Mouse (Mus musculus) liver, embryonic 12.5 days (tissue): ENCODE data around the gene Tmem203. TPM values are rescaled to one million over a fixed set of nuclear protein-coding genes. Genes with fewer than 3 reads are reported as not detected.

ENCODE experiments used
- ATAC-seq: fragments of 200-750 bp; cut with Nextera tagmentation; 2 replicates; pipeline ENCODE4 v1.8.0; 2017; ENCODE audit warnings: moderate number of reproducible peaks, mild to moderate bottlenecking, moderate library complexity
- H3K27ac ChIP-seq: fragments of 300-500 bp; sonication (generic); 2 replicates; pipeline ENCODE4 v1.5.1; 2016; ENCODE audit warnings: mild to moderate bottlenecking
- H3K27me3 ChIP-seq: fragments of 300-500 bp; sonication (generic); replicated peaks from 2 replicates; pipeline ENCODE4 v1.6.1; 2016; ENCODE audit warnings: mild to moderate bottlenecking, moderate library complexity
- H3K36me3 ChIP-seq: fragments of 300-500 bp; sonication (generic); 2 replicates; pipeline ENCODE4 v1.6.1; 2016; ENCODE audit warnings: mild to moderate bottlenecking, moderate library complexity
- H3K4me1 ChIP-seq: fragments of 300-500 bp; sonication (generic); 2 replicates; pipeline ENCODE4 v1.6.1; 2016
- H3K4me2 ChIP-seq: fragments of 300-500 bp; sonication (generic); 2 replicates; pipeline ENCODE4 v1.6.1; 2016; ENCODE audit warnings: mild to moderate bottlenecking, moderate library complexity
- H3K4me3 ChIP-seq: fragments of 300-500 bp; sonication (generic); 2 replicates; pipeline ENCODE4 v1.5.1; 2016; ENCODE audit warnings: mild to moderate bottlenecking, moderate library complexity
- H3K9ac ChIP-seq: fragments of 300-500 bp; sonication (generic); 2 replicates; pipeline ENCODE4 v1.6.1; 2016; ENCODE audit warnings: mild to moderate bottlenecking, moderate library complexity
- H3K9me3 ChIP-seq: fragments of 300-500 bp; sonication (generic); replicated peaks from 2 replicates; pipeline ENCODE4 v1.6.1; 2016; ENCODE audit warnings: mild to moderate bottlenecking, moderate library complexity
- WGBS: fragments of 180-500 bp; shearing (Covaris S2); methylation state at CpG from one replicate; pipeline ENCODE4 v1.1.7; 2016; ENCODE audit not compliant: insufficient replicate concordance; 5-methylcytosine and 5-hydroxymethylcytosine counted together
- polyA plus RNA-seq: library from polyadenylated mRNA; unstranded; fragments of >200 nt; fragmentation: Nextera tagmentation; extraction: Ambion mirVana; gene quantifications from 2 replicates; pipeline ENCODE4 v1.2.1, GENCODE M21; 2016

Gene Tmem203
- polyA plus RNA-seq, 1 experiment from 2014 or later, result 16.2 TPM

DNA sequence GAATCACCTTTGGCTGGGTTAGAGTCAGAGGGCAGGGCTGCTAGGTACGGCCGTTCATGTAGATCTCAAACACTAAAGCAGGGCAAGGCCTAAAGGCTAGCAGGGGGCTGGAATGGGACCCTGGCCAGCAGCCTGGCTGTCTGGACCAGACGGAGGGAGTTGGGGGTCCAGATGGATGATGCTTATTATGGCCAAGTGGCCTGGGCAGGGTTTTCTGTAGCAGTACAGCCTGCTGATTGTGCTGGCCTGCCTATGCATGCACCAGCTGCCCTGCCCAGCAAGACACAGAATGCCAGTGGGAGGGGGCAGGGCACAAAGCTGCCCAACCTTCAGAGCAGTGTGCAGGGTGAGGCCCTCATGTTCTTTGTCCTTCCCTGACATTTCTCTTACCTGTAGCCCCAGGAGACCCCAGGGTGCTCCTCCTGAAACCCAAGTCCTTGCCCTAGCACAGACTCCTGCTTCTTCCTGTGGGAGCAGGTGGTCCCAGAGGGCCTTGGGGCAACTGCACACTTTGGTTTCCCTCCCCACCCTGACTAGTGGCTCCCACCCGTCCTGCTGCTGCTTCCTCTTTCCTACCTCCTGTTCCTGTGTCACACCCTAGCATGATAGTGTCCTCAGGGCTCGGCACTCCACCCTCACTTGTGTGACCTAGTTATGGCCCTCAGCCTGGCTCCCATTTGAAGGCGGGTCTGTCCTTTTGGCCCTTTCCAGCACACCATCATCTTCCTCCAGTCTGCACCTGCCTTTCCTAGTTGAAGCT is 10.8 kb downstream of the Tmem203 start:
- H3K27ac ChIP-seq, result peak overlapping the region; percentile 64
- H3K9me3 ChIP-seq, result no peaks in the 10 kb centered on the region
- H3K9ac ChIP-seq, result peak overlapping the region; percentile 52
- peaks cover 31% of the 10 kb centered on the region for H3K36me3 ChIP-seq
- peaks cover 11% of the 10 kb centered on the region for H3K27me3 ChIP-seq
- H3K4me3 ChIP-seq, result peak overlapping the region; percentile 20
- no peak for ATAC-seq
- WGBS, result 38% methylated on average over 6 of the region's 6 CpGs
- peaks cover 80% of the 10 kb centered on the region for H3K4me1 ChIP-seq
- peak overlapping the region; percentile 100 for H3K4me2 ChIP-seq

GRCm38 (mm10) chr2:25266720-25267119 is 11.5 kb downstream of the Tmem203 start:
- peak overlapping the region; percentile 20; the same call in 1 of the 2 replicates for H3K4me3 ChIP-seq
- 52% methylated on average over 2 of the region's 2 CpGs for WGBS
- H3K4me2 ChIP-seq, result peak overlapping the region; percentile 100
- H3K36me3 ChIP-seq, result peaks cover 33% of the 10 kb centered on the region
- peak overlapping the region; percentile 64 for H3K27ac ChIP-seq
- no peaks in the 10 kb centered on the region for H3K9me3 ChIP-seq
- H3K27me3 ChIP-seq, result peaks cover 11% of the 10 kb centered on the region
- no peak for ATAC-seq
- peak overlapping the region; percentile 52 for H3K9ac ChIP-seq
- peaks cover 81% of the 10 kb centered on the region for H3K4me1 ChIP-seq

GRCm38 (mm10) chr2:25267241-25267640 is 12.0 kb downstream of the Tmem203 start:
- H3K9ac ChIP-seq, result peak overlapping the region; percentile 52
- H3K27ac ChIP-seq, result peak overlapping the region; percentile 64

GRCm38 (mm10) chr2:25267746-25268309 is 12.6 kb downstream of the Tmem203 start:
- Histone ChIP-seq H3K4me3 (no peak overlapping the region), H3K36me3 (peaks cover 33% of the 10 kb centered on the region), H3K27ac (peak overlapping the region; percentile 64; the same call in 1 of the 2 replicates), H3K9ac (no peak overlapping the region), H3K4me1 (peaks cover 78% of the 10 kb centered on the region), H3K9me3 (no peaks in the 10 kb centered on the region), H3K4me2 (no peak overlapping the region), H3K27me3 (peaks cover 11% of the 10 kb centered on the region)
- 71% methylated on average over 4 of the region's 4 CpGs for WGBS
- ATAC-seq, result no peak

More at GRCm38 (mm10) chr2:25267241-25267640, 12.0 kb downstream of the Tmem203 start:
- Histone ChIP-seq H3K27me3 (peaks cover 11% of the 10 kb centered on the region), H3K4me3 (no peak overlapping the region), H3K4me1 (peaks cover 77% of the 10 kb centered on the region), H3K9me3 (no peaks in the 10 kb centered on the region), H3K36me3 (peaks cover 33% of the 10 kb centered on the region), H3K4me2 (peak overlapping the region; percentile 100)
- no peak for ATAC-seq

- H3K9me3 ChIP-seq, result no peaks in the 10 kb centered on the region
- H3K36me3 ChIP-seq, result peaks cover 71% of the 10 kb centered on the region
- peak within 1 kb of the TSS; percentile 96 for H3K4me2 ChIP-seq
- peak; percentile 92 for ATAC-seq
- peak within 1 kb of the TSS; percentile 92 for H3K9ac ChIP-seq
- H3K27me3 ChIP-seq, result no peaks in the 10 kb centered on the region
- H3K27ac ChIP-seq, result peak within 1 kb of the TSS; percentile 94
- WGBS, result under 1% methylated on average over 55 of the region's 55 CpGs
- peaks cover 47% of the 10 kb centered on the region for H3K4me1 ChIP-seq
- peak within 1 kb of the TSS; percentile 92 for H3K4me3 ChIP-seq
Measured at GRCm38 (mm10) chr2:25271827-25272511, 16.7 kb downstream of the Tmem203 start, which contains the start of the genes Ssna1 and Anapc2. TSS of gene Ssna1 (minus strand) at chr2:25272438. TSS of gene Anapc2 (plus strand) at chr2:25272478.

GRCm38 (mm10) chr2:25272515-25272914 is 17.3 kb downstream of the Tmem203 start:
- under 1% methylated on average over 29 of the region's 29 CpGs for WGBS
- peak; percentile 58 for ATAC-seq
- peaks cover 77% of the 10 kb centered on the region for H3K36me3 ChIP-seq
- H3K4me1 ChIP-seq, result peaks cover 42% of the 10 kb centered on the region
- no peaks in the 10 kb centered on the region for H3K9me3 ChIP-seq
- no peaks in the 10 kb centered on the region for H3K27me3 ChIP-seq
- peak overlapping the region; percentile 92 for H3K4me3 ChIP-seq
- peak overlapping the region; percentile 94 for H3K27ac ChIP-seq
- H3K9ac ChIP-seq, result peak overlapping the region; percentile 92
- H3K4me2 ChIP-seq, result peak overlapping the region; percentile 96

DNA sequence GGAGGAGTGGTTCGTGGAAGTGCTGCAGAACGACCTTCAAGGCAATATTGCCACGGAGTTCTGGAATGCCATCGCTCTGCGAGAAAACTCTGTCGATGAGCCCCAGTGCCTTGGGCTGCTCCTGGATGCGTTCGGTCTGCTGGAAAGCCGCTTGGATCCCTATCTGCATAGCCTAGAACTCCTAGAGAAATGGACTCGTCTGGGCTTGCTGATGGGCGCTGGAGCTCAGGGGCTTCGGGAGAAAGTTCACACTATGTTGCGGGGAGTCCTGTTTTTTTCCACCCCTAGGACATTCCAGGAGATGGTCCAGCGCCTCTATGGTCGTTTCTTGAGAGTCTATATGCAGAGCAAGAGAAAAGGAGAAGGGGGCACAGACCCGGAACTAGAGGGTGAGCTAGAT is 17.8 kb downstream of the Tmem203 start:
- peaks cover 80% of the 10 kb centered on the region for H3K36me3 ChIP-seq
- peak overlapping the region; percentile 92 for H3K9ac ChIP-seq
- peak overlapping the region; percentile 94 for H3K27ac ChIP-seq
- no peak for ATAC-seq
- H3K4me1 ChIP-seq, result peaks cover 37% of the 10 kb centered on the region
- H3K27me3 ChIP-seq, result no peaks in the 10 kb centered on the region
- peak overlapping the region; percentile 96 for H3K4me2 ChIP-seq
- 28% methylated on average over 16 of the region's 16 CpGs for WGBS
- H3K4me3 ChIP-seq, result peak overlapping the region; percentile 92
- H3K9me3 ChIP-seq, result no peaks in the 10 kb centered on the region

DNA sequence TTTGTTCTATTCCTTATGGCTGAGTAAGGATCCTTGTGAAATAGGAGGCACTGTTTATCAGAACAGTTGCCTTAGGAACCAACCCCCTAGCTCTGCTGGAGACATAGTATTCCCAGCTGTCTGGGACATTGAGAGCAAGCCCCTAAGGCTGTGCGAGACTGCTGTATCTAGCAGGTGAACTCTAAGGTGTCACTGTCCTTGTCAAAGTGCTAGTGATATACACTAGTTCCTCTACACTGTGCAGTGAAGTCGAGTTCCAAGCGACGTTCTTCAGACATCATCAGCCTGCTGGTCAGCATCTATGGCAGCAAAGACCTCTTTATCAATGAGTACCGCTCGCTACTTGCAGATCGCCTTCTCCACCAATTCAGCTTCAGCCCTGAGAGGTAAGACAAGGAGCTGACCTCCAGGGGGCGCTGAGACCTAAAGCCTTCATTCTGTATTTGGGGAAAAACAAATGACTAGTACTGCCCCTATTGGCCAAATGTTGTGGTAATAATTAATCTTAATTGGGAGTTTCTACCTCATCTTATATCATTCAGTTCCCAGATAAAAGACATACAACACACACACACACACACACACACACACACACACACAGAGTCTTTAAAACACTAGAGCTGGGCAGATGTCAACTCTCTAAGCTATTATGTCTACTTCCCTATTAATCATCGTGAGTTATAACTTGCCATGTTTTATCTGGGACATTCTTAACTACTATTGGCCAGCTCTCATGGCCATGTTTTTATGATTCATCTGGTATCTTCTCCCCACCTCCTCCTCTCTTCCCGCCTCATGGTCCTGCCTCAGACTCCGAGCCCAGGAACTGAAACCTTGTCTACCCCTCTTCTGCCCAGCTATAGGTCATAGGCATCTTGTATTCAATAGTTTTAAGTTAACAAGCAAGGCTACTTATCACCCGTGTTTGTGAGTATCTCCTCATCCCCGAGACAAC is 24.0 kb downstream of the Tmem203 start:
- ATAC-seq, result peak; percentile 46; the same call in 1 of the 2 replicates
- H3K4me1 ChIP-seq, result no peaks in the 10 kb centered on the region
- H3K27me3 ChIP-seq, result no peaks in the 10 kb centered on the region
- H3K4me2 ChIP-seq, result no peak overlapping the region
- H3K4me3 ChIP-seq, result no peak overlapping the region
- H3K9me3 ChIP-seq, result no peaks in the 10 kb centered on the region
- no peak overlapping the region for H3K27ac ChIP-seq
- H3K9ac ChIP-seq, result no peak overlapping the region
- peaks cover 99% of the 10 kb centered on the region for H3K36me3 ChIP-seq
- 57% methylated on average over 13 of the region's 13 CpGs for WGBS

GRCm38 (mm10) chr2:25285551-25285950 is 30.3 kb downstream of the Tmem203 start:
- ATAC-seq, result no peak
- Histone ChIP-seq H3K36me3 (peaks cover 58% of the 10 kb centered on the region), H3K9ac (no peak overlapping the region), H3K4me1 (peaks cover 20% of the 10 kb centered on the region), H3K4me2 (no peak overlapping the region), H3K9me3 (no peaks in the 10 kb centered on the region), H3K4me3 (no peak overlapping the region), H3K27ac (no peak overlapping the region), H3K27me3 (peaks cover 29% of the 10 kb centered on the region)
- 81% methylated on average over 2 of the region's 2 CpGs for WGBS

DNA sequence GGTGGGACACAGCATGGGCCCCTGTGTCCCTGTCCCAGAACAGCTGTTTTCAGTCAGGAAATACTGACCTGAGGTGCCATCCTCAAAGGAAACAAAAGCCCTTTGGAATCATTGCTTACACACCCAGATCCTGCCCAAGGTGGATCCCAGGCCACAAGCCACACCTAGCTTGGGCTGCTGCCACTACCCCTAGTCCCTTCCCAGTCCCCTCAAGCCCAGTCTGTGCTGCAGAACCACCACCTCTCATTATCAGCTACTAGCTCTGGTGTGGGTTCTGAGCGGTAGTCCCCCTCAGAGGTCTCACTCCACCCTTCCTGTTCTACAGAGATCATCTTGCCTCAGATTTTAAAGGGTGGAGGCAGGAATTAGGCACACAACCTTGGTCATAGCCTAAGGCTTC is 31.1 kb downstream of the Tmem203 start:
- H3K4me3 ChIP-seq, result no peak overlapping the region
- ATAC-seq, result peak; percentile 43; the same call in 1 of the 2 replicates
- no peak overlapping the region for H3K27ac ChIP-seq
- no peaks in the 10 kb centered on the region for H3K9me3 ChIP-seq
- WGBS, result 8% methylated on average over 1 of the region's 1 CpGs
- H3K27me3 ChIP-seq, result peaks cover 37% of the 10 kb centered on the region
- no peak overlapping the region for H3K9ac ChIP-seq
- peaks cover 20% of the 10 kb centered on the region for H3K4me1 ChIP-seq
- peak overlapping the region; percentile 21 for H3K4me2 ChIP-seq
- peaks cover 50% of the 10 kb centered on the region for H3K36me3 ChIP-seq
